Mouse (Mus musculus): ENCODE data around the gene Zfp472.
A peak's percentile ranks its signal among the peaks of the same experiment; 100 is the strongest.
"Not testable (repeated sequence)": the region's sequence is repeated elsewhere in the genome, so short reads cannot be mapped to it uniquely, and the experiment has no call there.

Zfp472 gene

GRCm38 (mm10) chr17:32998492-32998891 is 32.9 kb downstream of the Zfp472 start:
- DNase-seq (ENCODE audit: inconsistent age in 2 of 2, low spot score in 1 of 2), result no peak

GRCm38 (mm10) chr17:33008337-33008736 is 42.7 kb downstream of the Zfp472 start:
- DNase-seq (ENCODE audit: inconsistent age in 2 of 2, low spot score in 1 of 2), result peak in 1 of 2 experiments; percentile 31

- DNase-seq (ENCODE audit: inconsistent age in 2 of 2, low spot score in 1 of 2), result not testable (repeated sequence)
Observed at GRCm38 (mm10) chr17:33020434-33020833, 54.8 kb downstream of the Zfp472 start.
